Mouse (Mus musculus) frontal cortex, adult (tissue): Measurements from ENCODE around the gene Olfr312.
"Not testable (repeated sequence)": the region's sequence is repeated elsewhere in the genome, so short reads cannot be mapped to it uniquely, and the experiment has no call there.

ENCODE experiments used
- ATAC-seq: cut with Nextera tagmentation; 2 replicates; pipeline ENCODE4 v1.9.2; 2017; ENCODE audit warnings: mild to moderate bottlenecking, moderate library complexity, mixed read lengths; ENCODE audit not compliant: low TSS enrichment

Gene Olfr312

GRCm38 (mm10) chr11:58828937-58829336 lies at the start of gene Olfr312:
Olfr312 (plus strand) TSS chr11:58829237.
- not testable (repeated sequence) for ATAC-seq

- no peak for ATAC-seq
Observed at GRCm38 (mm10) chr11:58782480-58783089, 46.5 kb upstream of the Olfr312 start, which contains the start of gene Olfr314. Olfr314 (plus strand) TSS chr11:58782952.

DNA sequence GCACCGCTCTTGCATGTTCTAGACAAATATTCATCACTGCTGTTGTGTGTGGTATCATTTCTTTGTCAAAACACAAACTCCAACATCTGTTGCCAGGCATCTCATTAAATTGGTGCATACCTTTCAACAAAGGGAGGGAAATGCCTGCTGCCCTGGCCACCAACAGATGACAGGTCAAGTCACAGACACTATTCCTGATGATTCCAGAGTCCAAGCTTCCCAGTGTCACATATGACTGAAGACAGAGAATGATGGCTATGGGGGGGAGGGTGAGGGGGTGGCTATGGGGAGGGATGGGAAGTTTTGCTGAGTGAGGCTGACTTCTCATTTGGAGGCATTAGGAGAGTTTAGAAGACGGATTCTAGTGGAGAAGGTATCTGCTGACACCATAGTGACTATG lies 44.9 kb upstream of the Olfr312 start:
- no peak for ATAC-seq

- ATAC-seq = no peak
Observed at GRCm38 (mm10) chr11:58787651-58788050, 41.4 kb upstream of the Olfr312 start.

DNA sequence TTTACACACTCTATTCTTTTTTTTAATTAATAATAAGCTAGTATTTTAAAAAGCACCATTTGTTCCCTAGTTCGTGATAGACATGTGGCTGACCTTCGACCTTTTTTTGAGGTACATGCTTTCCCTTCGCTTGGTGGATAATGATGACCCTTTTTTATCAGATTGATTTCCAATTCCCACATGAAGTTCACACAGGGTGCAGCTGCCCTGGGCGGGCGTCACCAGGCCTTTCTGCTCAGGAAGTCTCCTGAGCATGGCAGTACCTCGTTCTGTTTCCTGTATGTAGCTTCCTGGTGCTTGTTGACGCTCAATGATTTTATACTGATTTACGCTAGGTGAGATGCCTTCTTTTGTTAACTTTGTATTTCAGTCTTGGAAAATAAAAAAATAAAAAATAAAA lies 40.7 kb upstream of the Olfr312 start:
- no peak for ATAC-seq

- no peak for ATAC-seq
Observed at GRCm38 (mm10) chr11:58789532-58789931, 39.5 kb upstream of the Olfr312 start.

DNA sequence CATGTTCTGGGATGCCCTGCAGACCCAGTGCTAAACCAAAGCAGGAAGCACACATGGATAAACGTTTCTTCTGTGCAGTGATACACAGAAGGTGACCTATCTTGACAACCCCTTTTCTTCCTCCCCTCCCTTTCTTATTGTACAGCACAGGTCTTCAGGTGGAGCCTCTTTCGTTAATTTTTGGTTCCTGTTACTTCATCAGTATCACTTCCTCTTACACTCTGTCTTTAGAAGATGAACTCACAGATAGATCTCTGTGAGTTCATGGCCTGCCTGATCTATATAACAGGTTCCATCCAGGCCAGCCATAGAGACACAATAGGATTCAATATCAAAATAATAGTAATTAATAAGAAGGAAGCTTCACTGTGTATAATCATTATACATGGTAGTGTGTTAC lies 39.0 kb upstream of the Olfr312 start:
- ATAC-seq = no peak

GRCm38 (mm10) chr11:58790646-58791045 lies 38.4 kb upstream of the Olfr312 start:
- ATAC-seq = no peak

- ATAC-seq = no peak
Observed at GRCm38 (mm10) chr11:58795856-58796255, 33.2 kb upstream of the Olfr312 start.

DNA sequence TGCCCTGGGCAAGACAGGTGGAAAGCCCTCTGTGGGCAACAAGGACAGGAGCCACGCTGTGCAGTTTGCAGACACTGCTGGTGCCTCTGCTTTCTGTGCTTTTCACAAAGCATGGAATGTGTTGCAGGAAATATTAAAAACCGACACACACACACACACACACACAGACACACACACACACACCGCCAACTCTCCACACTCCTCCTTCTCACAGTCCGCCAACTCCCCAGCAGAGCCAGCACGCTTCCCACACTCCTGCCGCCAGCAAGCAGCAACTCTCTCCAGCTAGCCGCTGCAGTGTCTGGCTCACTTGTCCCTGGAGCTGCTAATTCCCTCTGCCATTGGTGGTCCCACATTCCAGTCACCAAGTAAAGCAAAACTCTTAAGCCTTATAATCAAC lies 32.2 kb upstream of the Olfr312 start:
- ATAC-seq = peak; percentile 95

DNA sequence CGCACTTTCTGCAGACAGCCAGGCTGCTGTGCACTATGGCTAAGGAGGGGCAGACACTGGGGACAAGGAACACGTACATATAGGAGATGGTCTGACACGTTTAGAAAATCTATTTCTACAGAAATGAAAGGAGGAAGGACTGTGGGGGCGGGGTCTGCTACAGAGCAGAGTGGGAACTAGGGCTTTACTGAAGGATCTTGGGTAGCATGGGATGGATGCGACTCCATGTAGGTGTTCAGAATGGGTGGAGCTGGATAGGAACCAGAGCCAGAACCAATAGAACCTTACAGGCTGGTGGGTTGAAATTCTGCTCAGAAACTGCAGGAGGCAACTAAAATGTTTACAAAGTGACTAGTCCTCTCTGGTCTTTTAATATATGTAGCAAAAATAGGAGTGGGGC lies 29.3 kb upstream of the Olfr312 start:
- peak; percentile 56; the same call in 1 of the 2 replicates for ATAC-seq

DNA sequence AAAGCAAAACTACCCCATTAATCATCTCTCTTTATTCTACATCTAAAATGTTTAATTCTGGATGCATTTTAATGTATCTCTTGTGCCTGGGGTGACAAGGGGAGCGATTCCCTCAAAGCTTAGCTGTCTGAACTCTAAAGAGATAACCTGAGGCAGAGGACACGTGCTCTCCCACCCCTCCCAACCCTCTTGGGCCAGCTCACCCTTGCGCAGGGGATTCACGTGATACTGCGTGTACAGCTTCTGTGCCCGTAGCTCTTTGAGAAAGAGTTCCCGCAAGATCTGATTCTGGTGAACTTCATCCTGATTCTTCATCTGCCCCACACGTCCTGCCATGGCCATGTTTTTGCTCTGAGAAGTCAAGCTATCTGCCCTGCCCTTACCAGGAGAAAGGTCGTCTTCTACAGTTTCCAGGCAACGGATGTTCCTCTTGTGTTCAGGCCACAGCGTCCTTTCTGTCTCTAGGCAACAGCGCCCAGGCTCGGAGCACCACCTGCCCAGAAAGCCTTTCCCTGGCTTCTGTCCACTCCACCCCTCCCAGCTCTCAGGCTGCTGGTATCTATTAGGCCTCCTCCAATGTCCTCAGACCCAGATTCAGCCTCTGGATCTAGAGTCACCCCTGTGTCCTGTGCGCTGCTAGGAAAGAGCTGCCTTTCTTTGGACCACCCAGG lies 27.3 kb upstream of the Olfr312 start, which contains the start of gene Fam183b:
Gene Fam183b, minus strand, starts transcription at position 403 of the 671 bp plus-strand sequence.
- peak; percentile 78 for ATAC-seq

DNA sequence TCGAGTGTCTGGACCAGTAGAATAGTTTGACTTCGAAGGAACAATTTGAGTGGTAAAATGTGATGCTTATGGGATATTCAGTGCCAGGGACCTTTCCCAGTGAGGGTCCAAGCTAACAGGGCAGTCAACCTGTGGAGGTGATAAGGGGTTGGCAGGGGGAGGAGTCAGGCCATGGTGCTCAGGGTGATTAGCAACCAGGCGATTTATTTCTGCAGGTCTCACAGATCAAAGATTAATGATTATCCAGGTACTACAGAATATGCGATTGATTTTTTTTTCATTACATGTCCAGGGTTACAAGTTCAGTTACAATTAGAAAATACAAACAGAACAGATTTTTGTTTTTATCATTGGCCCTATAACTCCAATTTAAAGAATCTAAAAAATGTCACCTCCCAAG lies 25.2 kb upstream of the Olfr312 start:
- no peak for ATAC-seq

- no peak for ATAC-seq
Observed at GRCm38 (mm10) chr11:58804393-58804792, 24.6 kb upstream of the Olfr312 start.

DNA sequence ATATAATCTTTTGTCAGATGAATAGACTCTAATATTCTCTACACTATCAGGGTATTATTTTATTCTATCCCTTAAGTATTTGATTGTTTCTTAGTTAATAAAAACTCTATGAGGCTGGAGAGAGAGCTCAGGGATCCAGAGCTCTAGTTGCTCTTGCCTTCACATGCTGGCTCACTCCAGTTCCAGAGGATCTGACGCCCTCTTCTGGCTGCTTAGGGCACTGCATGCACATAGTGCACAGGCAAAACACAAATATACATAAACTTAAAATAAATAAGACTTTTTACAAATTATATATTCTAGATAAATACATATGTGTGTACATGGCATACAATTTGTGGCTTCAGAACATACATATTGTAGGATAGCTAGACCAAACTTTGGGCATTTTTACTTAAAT lies 17.0 kb upstream of the Olfr312 start:
- no peak for ATAC-seq

- not testable (repeated sequence) for ATAC-seq
Observed at GRCm38 (mm10) chr11:58814700-58815099, 14.3 kb upstream of the Olfr312 start, which contains the start of gene Olfr313. Olfr313 (plus strand) TSS chr11:58815000.

- ATAC-seq = no peak
Observed at GRCm38 (mm10) chr11:58815676-58816075, 13.4 kb upstream of the Olfr312 start.

- ATAC-seq = no peak
Observed at GRCm38 (mm10) chr11:58829764-58830163, 727 bp downstream of the Olfr312 start.

DNA sequence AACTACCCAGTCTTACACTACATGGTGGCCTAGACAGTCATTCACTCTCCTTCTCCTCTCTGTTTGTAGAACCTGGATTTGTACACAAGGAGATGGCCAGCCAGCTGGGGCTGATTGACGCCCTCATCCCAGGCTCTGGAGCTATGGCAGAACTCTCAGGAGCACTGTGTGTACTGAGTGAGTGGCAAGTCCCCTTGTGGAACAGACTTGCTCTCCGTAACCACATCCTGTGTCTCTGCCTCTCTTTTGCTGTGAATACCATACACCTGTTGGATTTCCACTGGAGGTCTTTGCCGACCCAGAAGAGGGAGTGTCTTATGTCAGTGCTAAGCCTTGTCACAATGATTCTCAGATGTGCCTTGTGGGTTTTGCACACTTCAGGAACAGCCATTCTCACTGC lies 3.5 kb downstream of the Olfr312 start:
- not testable (repeated sequence) for ATAC-seq

GRCm38 (mm10) chr11:58838951-58839350 lies 9.9 kb downstream of the Olfr312 start, which contains the start of gene Olfr311:
Olfr311 (plus strand) TSS chr11:58839251.
- not testable (repeated sequence) for ATAC-seq

DNA sequence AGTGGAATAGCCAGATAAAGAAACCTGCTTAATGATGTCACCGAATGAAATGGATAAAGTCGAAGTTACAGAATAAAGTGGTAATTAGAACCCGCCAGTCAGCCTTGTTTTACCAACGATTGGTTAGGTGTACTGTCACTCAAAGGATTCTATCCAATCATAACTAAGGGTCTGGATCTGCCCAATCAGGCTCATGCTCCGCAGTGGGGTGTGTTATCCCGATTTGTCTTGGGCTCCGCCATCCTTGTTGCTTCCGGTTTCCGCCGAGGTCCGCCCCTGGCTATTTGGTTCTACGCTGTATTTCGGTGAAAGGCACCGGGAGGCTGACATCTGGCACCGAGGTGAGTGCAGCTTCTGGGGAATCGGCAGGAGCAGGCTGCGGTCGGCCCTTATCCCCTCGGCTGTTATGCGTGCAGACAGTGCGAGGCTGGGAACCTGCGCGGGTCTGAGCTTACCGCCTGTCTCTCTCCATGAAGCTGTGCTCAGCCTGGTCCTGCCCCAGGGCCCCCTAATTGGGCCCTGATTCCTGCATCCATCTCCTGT lies 18.0 kb downstream of the Olfr312 start, which contains the start of gene Gm12258:
Gene Gm12258, plus strand, starts transcription at position 240 of the 543 bp plus-strand sequence.
- peak; percentile 100 for ATAC-seq

GRCm38 (mm10) chr11:58847636-58848035 lies 18.6 kb downstream of the Olfr312 start:
- ATAC-seq = peak; percentile 27; the same call in 1 of the 2 replicates

- ATAC-seq = no peak
Observed at GRCm38 (mm10) chr11:58849731-58850130, 20.7 kb downstream of the Olfr312 start.
